Mouse (Mus musculus) lung, adult 18-20 months (tissue): ENCODE data around the gene Mrpl45.
"Not testable (repeated sequence)": the region's sequence is repeated elsewhere in the genome, so short reads cannot be mapped to it uniquely, and the experiment has no call there.

ENCODE experiments used
- DNase-seq, 2 experiments: peaks; one replicate each; pipeline ENCODE4 v3.0.0; 2022; ENCODE audit warnings: mixed read lengths in 2 of 2

Gene Mrpl45

DNA sequence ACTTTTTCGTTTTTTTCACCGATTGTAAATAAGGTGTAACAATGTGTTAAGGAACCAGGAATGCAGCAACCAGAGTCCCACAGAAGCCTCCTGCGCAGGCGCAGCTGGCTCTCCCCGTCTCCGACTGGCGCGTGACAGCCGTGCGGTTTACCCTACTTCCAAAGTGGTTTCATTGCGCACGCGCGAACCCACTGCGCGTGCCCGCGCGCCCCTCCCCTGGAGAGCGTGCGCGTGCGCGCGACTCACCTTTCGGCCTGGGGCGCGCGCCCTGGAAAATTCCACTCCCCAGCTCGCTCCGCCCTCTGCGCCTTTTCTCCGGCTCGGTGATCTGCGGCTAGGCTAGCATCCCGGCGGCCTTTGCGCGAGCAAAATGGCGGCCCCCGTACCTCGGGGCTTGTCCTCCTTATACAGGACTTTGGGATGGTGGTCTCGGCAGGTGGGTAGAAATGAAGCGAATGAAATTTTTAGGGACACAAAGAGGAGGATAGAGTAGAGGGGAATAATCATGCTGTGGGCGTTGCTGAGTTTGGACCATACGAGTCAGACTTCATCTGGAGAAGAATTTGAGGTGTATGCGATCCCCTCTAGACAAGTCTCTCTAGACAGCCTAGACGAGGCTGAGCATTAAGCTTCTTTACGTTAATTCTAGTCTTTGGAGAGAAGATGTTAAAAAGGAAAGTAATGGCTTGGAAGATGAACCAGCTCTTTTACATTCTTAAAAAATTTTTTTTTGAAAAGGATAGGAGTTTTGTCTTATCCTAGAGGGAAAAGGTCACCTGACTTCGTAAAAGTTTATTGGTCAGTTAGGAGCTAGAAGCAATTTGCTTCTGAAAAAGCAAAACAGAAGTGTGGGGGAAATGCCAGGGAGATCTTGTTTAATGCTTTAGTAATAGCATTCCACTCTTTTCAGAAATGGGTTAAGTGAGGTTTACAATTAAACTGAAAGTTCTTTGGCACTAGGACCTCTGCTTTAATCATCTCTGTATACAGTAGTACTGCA is at the start of gene Mrpl45:
TSS of gene Mrpl45 (plus strand) at position 213 of the 1,000 bp plus-strand sequence.
- peak; percentile 98 for DNase-seq

GRCm38 (mm10) chr11:97266544-97266943 is 49.0 kb upstream of the Mrpl45 start:
- not testable (repeated sequence) for DNase-seq

- DNase-seq: not testable (repeated sequence)
These were observed 45.5 kb upstream of the Mrpl45 start for GRCm38 (mm10) chr11:97270004-97270403.

DNA sequence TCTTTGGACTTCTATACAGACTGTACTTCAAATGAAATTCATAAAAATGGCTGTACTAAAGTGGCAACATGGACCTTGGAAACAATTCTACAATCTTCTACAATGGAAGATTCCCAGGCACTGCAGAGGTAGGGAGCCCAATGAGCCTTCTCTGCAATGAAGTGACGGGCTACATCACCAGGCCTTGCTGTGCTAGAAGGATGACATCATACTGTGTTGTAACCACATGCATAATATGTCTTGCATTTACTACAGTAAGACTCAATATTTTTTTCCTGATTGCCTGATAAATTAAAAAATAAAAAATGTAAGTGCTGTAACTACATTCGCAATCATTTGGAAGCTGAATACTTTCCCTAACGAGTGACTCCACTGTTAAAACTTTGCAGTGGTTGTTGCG is 42.7 kb upstream of the Mrpl45 start:
- no peak for DNase-seq

DNA sequence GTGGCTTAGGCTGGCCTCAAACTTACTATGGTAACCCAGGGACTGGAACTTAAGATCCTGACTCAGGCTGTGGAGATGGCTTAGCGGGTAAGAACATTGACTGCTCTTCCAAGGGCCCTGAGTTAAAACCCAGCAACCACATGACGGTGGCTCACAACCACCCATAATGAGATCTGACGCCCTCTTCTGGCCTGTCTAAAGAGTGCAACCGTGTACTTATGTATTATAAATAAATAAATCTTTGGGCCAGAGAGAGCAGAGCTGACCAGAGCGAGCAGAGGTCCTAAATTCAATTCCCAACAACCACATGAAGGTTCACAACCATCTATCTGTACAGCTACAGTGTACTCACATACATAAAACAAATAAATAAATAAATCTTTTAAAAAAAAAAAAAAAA is 41.9 kb upstream of the Mrpl45 start:
- DNase-seq: no peak

DNA sequence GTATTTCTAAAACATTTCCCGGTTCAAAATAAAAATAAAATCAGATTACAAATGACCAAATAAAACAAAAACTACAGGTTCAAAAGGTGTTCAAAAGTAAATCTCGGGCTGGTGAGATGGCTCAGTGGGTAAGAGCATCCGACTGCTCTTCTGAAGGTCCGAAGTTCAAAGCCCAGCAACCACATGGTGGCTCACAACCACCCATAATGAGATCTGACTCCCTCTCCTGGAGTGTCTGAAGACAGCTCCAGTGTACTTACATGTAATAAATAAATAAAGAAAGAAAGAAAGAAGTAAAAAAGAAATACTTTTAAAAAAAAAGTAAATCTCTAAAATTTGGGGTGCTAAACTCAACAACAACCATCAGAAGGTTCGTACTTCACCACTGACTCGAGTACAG is 40.6 kb upstream of the Mrpl45 start:
- DNase-seq: not testable (repeated sequence)

DNA sequence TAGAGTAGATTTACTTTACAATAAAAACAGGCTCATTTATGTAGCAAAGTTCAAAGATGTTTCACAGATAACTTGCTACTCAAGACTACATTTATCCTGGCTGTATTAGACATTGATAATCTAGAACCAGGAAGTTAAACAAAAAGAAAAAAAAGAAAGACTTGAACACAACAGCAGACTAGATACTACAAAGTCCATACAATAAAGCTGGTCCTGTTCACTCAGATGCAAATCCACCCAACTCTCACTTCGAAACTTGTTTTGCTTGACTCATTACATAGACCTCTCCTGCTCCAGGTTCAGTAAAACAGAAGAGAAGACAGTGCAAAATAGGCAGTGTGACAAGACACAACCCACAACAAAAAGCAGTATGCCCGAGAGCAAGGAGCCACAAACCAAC is 40.2 kb upstream of the Mrpl45 start:
- no peak for DNase-seq

DNA sequence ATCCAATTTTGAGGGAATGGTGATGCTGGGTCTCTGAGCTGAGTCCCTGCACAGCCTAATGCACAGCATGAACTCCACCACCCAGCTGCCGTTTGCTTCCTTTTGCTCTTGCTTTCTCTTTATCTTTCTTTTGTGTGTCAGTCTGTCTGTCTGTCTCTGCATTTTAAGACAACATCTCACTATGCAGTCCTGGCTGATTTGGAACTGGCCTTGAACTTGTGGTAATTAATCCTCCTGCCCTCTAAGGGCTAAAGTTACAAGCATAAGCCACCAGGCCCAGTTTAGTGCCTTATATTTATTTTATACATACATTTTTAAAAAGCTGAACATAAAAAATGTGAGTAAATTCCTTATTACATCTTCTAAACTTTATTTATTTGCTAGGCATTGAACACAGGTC is 39.5 kb upstream of the Mrpl45 start:
- DNase-seq: no peak

DNA sequence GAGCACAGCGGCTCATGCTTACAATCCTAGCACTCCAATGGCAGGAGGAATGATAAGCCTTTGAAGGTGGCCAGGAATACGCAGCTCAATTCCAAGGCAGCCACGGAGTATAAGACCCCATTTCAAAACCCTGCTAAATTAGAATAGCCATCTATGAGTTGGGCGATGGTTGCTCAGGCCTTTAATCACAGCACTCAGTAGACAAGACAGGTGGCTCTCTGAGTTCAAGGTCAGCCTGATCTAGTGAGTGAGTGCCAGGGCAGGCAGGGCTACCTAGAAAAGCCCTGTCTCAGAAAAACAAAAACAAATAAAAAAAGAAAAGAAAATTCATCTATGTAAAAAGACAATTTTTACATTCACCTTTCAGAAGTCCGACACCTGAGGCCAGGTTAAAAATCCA is 38.4 kb upstream of the Mrpl45 start:
- no peak for DNase-seq

DNA sequence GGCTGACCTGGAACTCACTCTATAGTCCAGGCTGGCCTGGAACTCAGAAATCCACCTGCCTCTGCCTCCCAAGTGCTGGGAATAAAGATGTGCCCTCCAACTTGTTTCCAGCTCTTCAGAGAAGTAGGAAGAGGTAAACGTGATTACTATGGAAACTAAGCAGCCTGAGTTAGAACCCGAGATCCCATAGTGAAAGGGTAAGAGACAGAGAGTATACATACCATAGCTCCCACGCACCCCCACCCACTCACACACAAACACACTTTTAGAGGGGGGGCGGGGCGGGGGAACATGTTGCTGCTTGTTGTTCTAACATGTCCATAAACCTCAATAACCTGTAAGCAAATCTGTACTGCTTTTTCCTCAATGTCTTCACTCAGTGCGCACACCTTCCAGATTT is 37.1 kb upstream of the Mrpl45 start:
- DNase-seq: no peak

DNA sequence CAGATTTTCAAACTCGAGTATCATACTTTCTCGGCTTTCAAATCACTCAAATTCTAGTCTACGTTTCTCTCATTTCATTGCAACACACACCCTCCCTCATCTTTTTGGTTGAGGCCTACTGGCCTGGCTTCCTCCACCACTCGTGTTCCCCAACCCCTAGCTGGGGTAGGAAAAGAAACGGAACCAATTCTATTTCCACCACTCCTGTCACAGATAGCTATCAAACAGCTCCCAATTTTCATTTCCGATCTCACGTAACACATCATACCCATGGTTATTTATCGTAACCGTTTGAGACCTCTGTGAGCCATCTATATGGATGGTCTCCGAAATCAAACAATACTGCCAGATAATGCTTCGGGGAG is 36.5 kb upstream of the Mrpl45 start:
- no peak for DNase-seq

DNA sequence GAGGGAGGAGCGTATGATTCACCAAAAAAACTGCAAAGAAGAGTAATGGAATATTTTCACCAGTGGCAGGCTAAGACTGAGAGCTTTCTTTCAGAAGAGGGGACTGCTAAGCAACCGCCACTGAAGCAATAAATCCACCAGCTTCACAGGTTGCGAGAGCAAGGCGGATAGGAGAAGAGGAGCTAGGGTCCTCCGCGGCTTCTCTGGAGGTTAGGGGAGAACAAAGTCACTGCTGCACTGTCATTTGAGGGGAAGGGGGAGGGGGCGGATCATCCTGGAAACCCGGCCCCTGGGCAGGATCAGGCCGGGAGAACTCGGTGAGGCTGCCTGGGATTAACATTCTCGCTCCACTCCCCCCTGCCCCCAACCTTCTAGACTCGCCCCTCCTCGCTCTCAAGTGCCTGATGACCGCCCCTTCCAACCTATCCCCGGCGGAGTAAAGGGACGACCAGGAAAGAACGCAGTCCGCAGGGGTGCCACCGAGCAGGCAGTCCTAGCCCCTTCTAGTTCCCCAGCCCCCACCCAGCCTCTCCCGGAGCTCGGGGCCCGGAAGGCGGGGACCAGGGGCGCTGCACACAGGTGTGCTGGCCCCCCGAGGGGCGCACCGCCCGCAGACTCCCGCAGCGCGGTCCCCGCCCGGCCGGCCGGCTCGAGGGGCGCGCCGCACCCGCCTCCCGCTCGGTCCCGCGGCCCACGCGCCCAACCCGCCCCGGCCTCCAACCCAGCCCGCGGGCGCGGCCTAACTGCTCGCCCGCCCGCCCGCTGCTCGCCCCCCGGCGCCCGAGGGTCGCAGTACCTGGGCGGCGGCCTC is 35.9 kb upstream of the Mrpl45 start:
- peak; percentile 36 to 66 for DNase-seq

GRCm38 (mm10) chr11:97280216-97280861 is 35.2 kb upstream of the Mrpl45 start, which contains the start of gene Npepps:
Npepps (minus strand) TSS chr11:97280638.
- DNase-seq: peak; percentile 80 to 85

GRCm38 (mm10) chr11:97282179-97282578 is 33.3 kb upstream of the Mrpl45 start:
- DNase-seq: peak in 1 of 2 experiments; percentile 28

GRCm38 (mm10) chr11:97284854-97285253 is 30.7 kb upstream of the Mrpl45 start:
- DNase-seq: no peak

DNA sequence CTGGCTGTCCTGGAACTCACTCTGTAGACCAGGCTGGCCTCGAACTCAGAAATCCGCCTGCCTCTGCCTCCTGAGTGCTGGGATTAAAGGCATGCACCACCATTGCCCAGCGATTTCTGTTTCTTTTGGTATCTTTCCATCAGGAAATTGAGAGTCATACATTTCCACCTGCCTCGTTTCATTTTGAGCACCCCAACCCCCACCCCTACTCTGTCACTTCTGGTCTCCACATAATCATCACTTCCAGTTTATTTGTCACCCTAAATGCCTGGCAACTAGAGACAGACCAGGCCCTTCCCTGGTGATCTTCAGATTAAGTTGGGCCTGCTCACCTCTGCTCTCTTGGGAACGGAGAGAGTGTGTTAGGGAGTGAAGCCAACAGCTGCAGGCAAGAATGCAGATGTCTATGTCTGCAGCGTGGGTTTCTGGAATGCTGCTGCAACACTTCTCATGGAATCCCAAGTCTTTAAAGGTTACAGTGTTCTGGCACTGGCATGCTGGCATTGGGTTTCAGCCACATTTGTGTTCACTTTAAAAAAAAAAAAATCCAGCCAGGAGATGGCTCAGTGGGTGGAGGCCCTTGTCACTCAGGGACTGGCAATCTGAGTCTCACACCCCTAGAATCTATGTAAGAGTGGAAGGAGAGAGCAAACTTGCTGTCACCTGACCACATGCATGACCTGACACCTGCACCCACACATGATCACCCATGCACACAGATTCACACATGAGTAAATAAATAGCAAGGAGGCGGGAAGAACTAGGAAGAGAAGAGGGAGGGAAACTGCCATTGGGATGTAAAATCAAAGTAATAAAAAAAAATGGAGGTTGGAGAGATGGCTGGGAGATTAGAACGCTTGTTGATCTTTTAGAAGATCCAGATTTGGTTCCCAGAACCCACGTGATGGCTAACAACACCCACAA is 29.4 kb upstream of the Mrpl45 start:
- no peak for DNase-seq

DNA sequence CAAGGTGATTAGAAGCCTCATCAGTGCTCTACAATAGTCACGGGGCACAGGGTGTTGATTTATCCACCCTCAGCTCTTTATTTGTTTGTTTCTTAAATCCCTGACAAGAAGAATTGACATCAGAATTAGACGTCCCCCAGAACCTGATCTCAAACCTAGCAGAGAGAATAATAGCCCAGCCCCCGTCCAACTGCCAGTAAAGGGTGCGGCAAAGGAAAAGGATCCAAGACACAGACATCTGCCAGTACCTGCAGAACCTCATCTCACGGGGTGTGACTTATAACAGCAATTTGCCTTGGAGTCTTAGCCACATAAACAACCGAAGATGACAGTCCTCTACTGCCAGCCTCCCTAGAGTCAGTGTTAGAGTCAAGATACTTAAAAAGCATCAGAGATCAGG is 28.5 kb upstream of the Mrpl45 start:
- no peak for DNase-seq

DNA sequence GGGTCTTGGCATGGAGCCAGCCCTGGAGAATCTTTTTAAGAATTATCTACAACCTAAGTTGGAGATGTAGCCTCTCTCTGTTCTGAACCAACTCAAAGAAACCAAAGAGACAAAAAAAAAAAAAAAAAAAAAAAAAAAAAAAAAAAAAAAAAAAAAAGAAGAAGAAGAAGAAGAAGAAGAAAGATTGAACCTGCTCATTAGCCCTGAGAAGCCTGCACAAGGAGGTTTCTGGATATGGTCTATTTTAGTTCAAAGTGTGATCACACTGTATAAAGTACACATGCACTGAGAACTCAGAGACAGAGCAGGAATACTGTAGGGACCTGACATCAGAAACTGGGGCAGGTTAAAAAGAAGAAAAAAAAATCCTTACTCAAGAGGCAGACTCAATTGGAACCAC is 27.9 kb upstream of the Mrpl45 start:
- DNase-seq: no peak

GRCm38 (mm10) chr11:97289276-97290230 is 26.0 kb upstream of the Mrpl45 start:
- DNase-seq: peak; percentile 29 to 52

DNA sequence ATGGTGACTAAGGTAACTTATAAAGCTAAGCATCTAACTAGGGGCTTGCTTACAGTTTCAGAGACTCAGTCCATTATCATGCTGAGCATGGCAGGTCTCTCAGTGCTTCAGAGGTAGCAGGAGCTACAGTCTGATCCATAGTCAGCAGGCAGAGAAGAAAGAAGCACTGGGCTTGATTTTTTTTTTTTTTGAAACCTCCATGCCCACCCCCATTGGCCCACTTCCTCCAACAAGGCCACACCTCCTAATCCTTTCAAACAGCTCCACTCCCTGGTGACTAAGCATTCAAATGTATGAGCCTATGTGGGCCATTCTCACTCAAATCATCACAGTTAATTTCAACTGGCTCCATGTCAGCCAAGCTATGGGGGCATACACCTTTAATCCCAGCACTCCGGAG is 22.8 kb upstream of the Mrpl45 start:
- DNase-seq: no peak

GRCm38 (mm10) chr11:97296542-97296941 is 19.0 kb upstream of the Mrpl45 start:
- no peak for DNase-seq
